Mouse (Mus musculus) brain, embryonic 14.5 days (tissue): Measurements from ENCODE around the gene Mdga2. TPM values are rescaled to one million over a fixed set of nuclear protein-coding genes. Genes with fewer than 3 reads are reported as not detected.
A peak's percentile ranks its signal among the peaks of the same experiment; 100 is the strongest.

Experiments used
- DNase-seq: peaks from one replicate; pipeline ENCODE4 v3.0.0-alpha.2; 2011; ENCODE audit warnings: low read depth
- CTCF ChIP-seq: fragments of 200-500 bp; IDR thresholded peaks from 2 replicates; pipeline ENCODE4 v1.5.1; 2012; ENCODE audit warnings: inconsistent platforms, mild to moderate bottlenecking, moderate library complexity, borderline replicate concordance; ENCODE audit not compliant: insufficient read depth, insufficient read length; ENCODE audit errors: extremely low read depth
- POLR2A ChIP-seq: fragments of 200-500 bp; IDR thresholded peaks from 2 replicates; pipeline ENCODE4 v1.6.1; 2012; ENCODE audit warnings: mild to moderate bottlenecking, inconsistent platforms, borderline replicate concordance; ENCODE audit not compliant: poor library complexity, insufficient read depth, insufficient read length, severe bottlenecking; ENCODE audit errors: extremely low read depth
- polyA plus RNA-seq: library from polyadenylated mRNA; depleted of rRNA; stranded (reverse); fragments of >200 nt; gene quantifications from 2 replicates; pipeline ENCODE4 v1.2.3, GENCODE M21; 2012

The Mdga2 gene
- polyA plus RNA-seq, 1 experiment: 21.9 TPM

- no peak for DNase-seq
- TF ChIP-seq CTCF (no peak), POLR2A (no peak)
Observed at GRCm38 (mm10) chr12:67017192-67017591, 205.2 kb downstream of the Mdga2 start.

DNA sequence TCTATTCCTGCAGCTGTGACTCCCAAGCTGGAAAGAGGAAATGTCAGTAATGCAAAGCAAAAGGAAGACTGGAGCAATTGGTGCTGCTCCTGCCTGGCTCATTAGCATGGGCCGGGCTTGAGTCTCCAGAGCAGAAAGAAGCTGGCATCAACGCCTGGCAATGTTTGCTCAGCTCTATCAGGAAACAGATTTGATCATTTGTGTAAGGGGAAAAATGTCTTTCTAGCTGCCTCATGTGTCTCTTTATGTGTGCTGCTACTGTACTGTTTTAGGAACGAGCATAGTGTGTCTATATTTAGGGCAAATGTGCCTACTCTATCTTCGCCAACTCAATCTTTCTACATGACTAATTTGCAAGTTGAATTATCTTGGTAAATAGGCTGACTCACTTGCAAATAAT, 211.0 kb downstream of the Mdga2 start:
- peak; percentile 82 for DNase-seq
- TF ChIP-seq POLR2A (no peak), CTCF (no peak)

- no peak for TF ChIP-seq POLR2A
- no peak for TF ChIP-seq CTCF
- DNase-seq: no peak
Observed at GRCm38 (mm10) chr12:67010318-67010717, 212.0 kb downstream of the Mdga2 start.

- no peak for TF ChIP-seq CTCF
- no peak for TF ChIP-seq POLR2A
- DNase-seq: peak; percentile 71
Observed at GRCm38 (mm10) chr12:67009191-67009590, 213.2 kb downstream of the Mdga2 start.

DNA sequence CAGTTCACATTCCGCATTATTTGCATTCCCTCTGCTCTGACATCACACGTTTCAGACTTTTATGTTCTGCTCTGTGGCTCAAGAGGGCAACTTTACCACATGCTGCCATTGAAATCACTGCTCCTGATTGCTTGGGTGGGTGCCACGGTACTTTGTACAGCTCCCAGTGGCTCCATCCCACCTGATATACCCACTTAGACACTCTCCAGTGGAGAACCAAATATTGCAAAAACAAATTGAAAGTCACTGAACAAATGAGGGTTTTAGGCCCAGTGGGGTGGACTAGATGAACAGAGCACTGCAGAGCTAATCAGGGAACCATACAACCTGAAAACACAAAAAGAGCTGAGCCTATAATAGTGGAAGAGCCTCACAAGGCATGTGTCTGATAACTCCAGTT, 268.2 kb downstream of the Mdga2 start:
- TF ChIP-seq CTCF (no peak), POLR2A (no peak)
- DNase-seq: peak; percentile 13

DNA sequence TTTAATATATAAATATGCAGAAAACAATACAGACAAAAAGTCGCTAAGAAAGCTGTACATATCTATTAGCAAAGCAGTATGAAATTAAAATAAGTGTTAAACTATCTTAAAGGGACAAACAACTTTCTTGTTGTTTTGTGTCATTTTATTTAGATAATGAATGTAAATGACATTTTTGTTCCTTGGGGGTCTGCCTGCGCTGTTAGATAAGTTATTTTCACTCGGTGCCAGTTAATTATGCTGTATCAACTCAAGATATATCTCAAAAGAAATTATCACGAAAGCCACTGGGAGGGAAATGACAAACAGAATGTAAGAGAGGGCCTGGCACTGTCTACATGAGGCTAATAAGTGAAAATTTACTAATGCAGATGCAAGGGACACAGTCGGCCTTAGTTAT, 306.6 kb downstream of the Mdga2 start:
- DNase-seq: peak; percentile 3
- TF ChIP-seq CTCF (no peak), POLR2A (no peak)

GRCm38 (mm10) chr12:66899366-66899765, 323.0 kb downstream of the Mdga2 start:
- no peak for TF ChIP-seq POLR2A
- TF ChIP-seq CTCF: no peak
- no peak for DNase-seq

GRCm38 (mm10) chr12:66896790-66897189, 325.6 kb downstream of the Mdga2 start:
- TF ChIP-seq POLR2A: no peak
- TF ChIP-seq CTCF: no peak
- no peak for DNase-seq

DNA sequence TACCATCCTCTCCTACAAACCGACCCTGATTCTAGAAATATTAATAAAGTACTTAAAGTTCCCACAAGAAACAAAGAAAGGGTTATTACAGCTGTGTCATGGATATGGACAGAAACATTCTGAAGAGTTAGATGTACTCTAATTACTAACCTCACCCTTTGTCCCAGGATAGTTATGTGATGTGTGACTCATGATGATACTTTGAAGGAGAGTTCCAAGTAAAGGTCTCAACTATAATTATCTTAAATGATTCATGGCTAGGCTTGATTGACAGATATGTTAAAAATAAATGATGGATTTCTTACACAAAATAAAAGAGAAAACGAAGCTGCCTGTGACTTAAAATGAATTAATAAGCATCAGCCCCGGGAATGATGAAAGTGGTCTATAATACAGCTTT, 332.1 kb downstream of the Mdga2 start:
- no peak for TF ChIP-seq CTCF
- TF ChIP-seq POLR2A: no peak
- DNase-seq: no peak

- TF ChIP-seq CTCF (no peak), POLR2A (no peak)
- peak; percentile 80 for DNase-seq
Observed at GRCm38 (mm10) chr12:66889276-66889675, 333.1 kb downstream of the Mdga2 start.

DNA sequence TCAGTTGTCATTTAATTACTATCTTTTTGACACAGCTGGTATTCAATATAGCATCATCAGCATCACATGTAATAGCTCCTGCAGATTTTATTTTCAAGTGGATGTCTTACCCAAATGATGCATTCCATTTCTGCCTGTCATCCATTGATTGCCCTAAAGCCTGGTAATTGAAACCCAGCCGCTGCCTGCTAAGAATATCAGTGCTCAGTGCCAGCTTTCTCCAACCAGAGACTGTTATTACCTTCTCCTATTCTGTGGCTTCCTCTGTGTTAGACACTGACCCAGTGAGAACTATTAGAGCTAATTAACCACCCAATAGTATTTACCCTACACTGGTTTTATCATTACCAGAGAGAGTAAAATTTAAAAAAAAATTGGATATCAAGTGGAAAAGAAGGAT, 333.7 kb downstream of the Mdga2 start:
- TF ChIP-seq POLR2A (no peak), CTCF (no peak)
- peak; percentile 68 for DNase-seq

DNA sequence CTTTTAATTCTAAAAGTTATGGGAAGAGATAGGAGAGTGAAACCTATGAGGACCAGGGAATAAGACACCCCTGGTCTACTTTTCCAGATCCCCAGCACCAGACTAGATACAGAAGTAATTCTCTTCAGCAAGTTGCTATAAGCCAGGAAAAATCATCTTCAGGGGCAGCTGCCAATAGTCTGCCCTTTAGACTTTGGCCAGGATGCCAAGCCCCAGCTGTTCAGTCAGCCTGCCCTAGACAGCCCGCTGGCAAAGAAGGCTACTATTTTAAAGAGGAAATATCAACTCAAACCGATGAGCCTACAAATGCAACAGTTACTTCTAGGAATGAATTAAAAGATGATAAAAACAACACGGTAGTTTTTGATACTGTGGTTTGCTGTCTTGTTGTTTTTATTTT, 356.1 kb downstream of the Mdga2 start:
- no peak for DNase-seq
- no peak for TF ChIP-seq CTCF
- TF ChIP-seq POLR2A: no peak
